Mouse (Mus musculus) layer of hippocampus, adult 9-10 months (tissue): ENCODE measurements at regions not wholly inside any gene's neighbourhood (a gene's known extent, or its start where the extent isn't known, plus 50 kb on each side); places are given as distances from the start of the nearest gene placed in this dataset.
"Not testable (repeated sequence)": the region's sequence is repeated elsewhere in the genome, so short reads cannot be mapped to it uniquely, and the experiment has no call there.

Experiments
- DNase-seq: peaks from one replicate; pipeline ENCODE4 v3.0.0; 2022; ENCODE audit warnings: low spot score

GRCm38 (mm10) chr15:62252078-62252833 is 1329.4 kb upstream of the A1bg start:
- DNase-seq: not testable (repeated sequence)

GRCm38 (mm10) chr15:62249436-62249835 is 1326.6 kb upstream of the A1bg start:
- no peak for DNase-seq

GRCm38 (mm10) chr15:62246561-62247079 is 1323.8 kb upstream of the A1bg start:
- no peak for DNase-seq

- DNase-seq: no peak
Observed at GRCm38 (mm10) chr15:62245237-62245636, 1322.4 kb upstream of the A1bg start.

GRCm38 (mm10) chr15:62244819-62245218 is 1322.0 kb upstream of the A1bg start:
- DNase-seq: no peak

GRCm38 (mm10) chr15:62240031-62240430 is 1317.2 kb upstream of the A1bg start:
- DNase-seq: no peak

- no peak for DNase-seq
Observed at GRCm38 (mm10) chr15:62238503-62239045, 1315.8 kb upstream of the A1bg start.

- DNase-seq: no peak
Observed at GRCm38 (mm10) chr15:62236056-62236455, 1313.2 kb upstream of the A1bg start.

GRCm38 (mm10) chr15:62234182-62234760 is 1311.5 kb upstream of the A1bg start:
- DNase-seq: no peak

GRCm38 (mm10) chr15:62233154-62233553 is 1310.3 kb upstream of the A1bg start:
- DNase-seq: no peak

- DNase-seq: no peak
Observed at GRCm38 (mm10) chr15:62231709-62232108, 1308.9 kb upstream of the A1bg start.

- no peak for DNase-seq
Observed at GRCm38 (mm10) chr15:62230773-62231172, 1308.0 kb upstream of the A1bg start.

- no peak for DNase-seq
Observed at GRCm38 (mm10) chr15:62229491-62230283, 1306.9 kb upstream of the A1bg start.

GRCm38 (mm10) chr15:62229023-62229422 is 1306.2 kb upstream of the A1bg start:
- no peak for DNase-seq

GRCm38 (mm10) chr15:62224798-62225197 is 1302.0 kb upstream of the A1bg start:
- DNase-seq: no peak

GRCm38 (mm10) chr15:62224191-62224590 is 1301.4 kb upstream of the A1bg start:
- DNase-seq: no peak

- DNase-seq: no peak
Observed at GRCm38 (mm10) chr15:62223156-62223840, 1300.5 kb upstream of the A1bg start.

- no peak for DNase-seq
Observed at GRCm38 (mm10) chr15:62222731-62223130, 1299.9 kb upstream of the A1bg start.

- DNase-seq: no peak
Observed at GRCm38 (mm10) chr15:62222201-62222600, 1299.4 kb upstream of the A1bg start.

- no peak for DNase-seq
Observed at GRCm38 (mm10) chr15:62221024-62221819, 1298.4 kb upstream of the A1bg start.

GRCm38 (mm10) chr15:62220620-62221019 is 1297.8 kb upstream of the A1bg start:
- DNase-seq: no peak
